Mouse (Mus musculus) liver, adult 2 months (tissue): ENCODE results near the gene Emp3. TPM values are rescaled to one million over a fixed set of nuclear protein-coding genes. Genes with fewer than 3 reads are reported as not detected.
"Not testable (repeated sequence)": the region's sequence is repeated elsewhere in the genome, so short reads cannot be mapped to it uniquely, and the experiment has no call there.

Source experiments
- DNase-seq: peaks from one replicate; pipeline ENCODE4 v3.0.0-alpha.2; 2011; ENCODE audit warnings: low read depth, low spot score; ENCODE audit errors: extremely low read depth
- H3K27ac ChIP-seq: fragments of 200-500 bp; replicated peaks from 2 replicates; pipeline ENCODE4 v1.5.1; 2012; ENCODE audit warnings: low read depth, mild to moderate bottlenecking, control low read depth, inconsistent platforms, low read length; ENCODE audit not compliant: insufficient read depth
- H3K27me3 ChIP-seq: fragments of 200-500 bp; 2 replicates; pipeline ENCODE4 v1.6.1; 2012; ENCODE audit warnings: mild to moderate bottlenecking, moderate library complexity, low read length, inconsistent platforms; ENCODE audit not compliant: control insufficient read depth, insufficient read depth
- H3K36me3 ChIP-seq: fragments of 200-500 bp; 2 replicates; pipeline ENCODE4 v1.6.1; 2012; ENCODE audit warnings: low read length, inconsistent platforms; ENCODE audit not compliant: control insufficient read depth, insufficient read depth
- H3K4me1 ChIP-seq: fragments of 200-500 bp; 2 replicates; pipeline ENCODE4 v1.6.1; 2011; ENCODE audit warnings: low read length; ENCODE audit not compliant: control insufficient read depth, insufficient read depth
- H3K4me3 ChIP-seq: fragments of 200-500 bp; 2 replicates; pipeline ENCODE4 v1.5.1; 2011; ENCODE audit warnings: low read depth, mild to moderate bottlenecking, control low read depth, low read length, moderate library complexity; ENCODE audit not compliant: insufficient read depth
- H3K79me2 ChIP-seq: fragments of 200-500 bp; 2 replicates; pipeline ENCODE4 v1.6.1; 2012; ENCODE audit warnings: inconsistent platforms, mild to moderate bottlenecking, low read length, moderate library complexity; ENCODE audit not compliant: control insufficient read depth, insufficient read depth
- H3K9ac ChIP-seq: fragments of 200-500 bp; 2 replicates; pipeline ENCODE4 v1.6.1; 2012; ENCODE audit warnings: low read depth, mild to moderate bottlenecking, control low read depth, inconsistent platforms, low read length
- CTCF ChIP-seq: fragments of 200-500 bp; IDR thresholded peaks from 2 replicates; pipeline ENCODE4 v1.5.1; 2011; ENCODE audit warnings: low read depth, low read length, control low read depth
- POLR2A ChIP-seq: fragments of 200-500 bp; IDR thresholded peaks from 2 replicates; pipeline ENCODE4 v1.6.1; 2011; ENCODE audit warnings: low read length, control low read depth; ENCODE audit not compliant: insufficient read depth; ENCODE audit errors: extremely low read depth
- WGBS: fragments of 180-500 bp; shearing (Covaris S2); methylation state at CpG from one replicate; pipeline ENCODE4 v1.1.7; 2018; 5-methylcytosine and 5-hydroxymethylcytosine counted together
- polyA plus RNA-seq: library from polyadenylated mRNA; depleted of rRNA; stranded (reverse); fragments of >200 nt; gene quantifications from 2 replicates; pipeline ENCODE4 v1.2.3, GENCODE M21; 2012
- total RNA-seq: library from RNA; depleted of rRNA; stranded (reverse); fragments of >200 nt; gene quantifications from 2 replicates; pipeline ENCODE4 v1.2.3, GENCODE M21; 2014

The Emp3 gene
- total and polyA plus RNA-seq, 2 experiments, result 3.6 to 13.6 TPM

DNA sequence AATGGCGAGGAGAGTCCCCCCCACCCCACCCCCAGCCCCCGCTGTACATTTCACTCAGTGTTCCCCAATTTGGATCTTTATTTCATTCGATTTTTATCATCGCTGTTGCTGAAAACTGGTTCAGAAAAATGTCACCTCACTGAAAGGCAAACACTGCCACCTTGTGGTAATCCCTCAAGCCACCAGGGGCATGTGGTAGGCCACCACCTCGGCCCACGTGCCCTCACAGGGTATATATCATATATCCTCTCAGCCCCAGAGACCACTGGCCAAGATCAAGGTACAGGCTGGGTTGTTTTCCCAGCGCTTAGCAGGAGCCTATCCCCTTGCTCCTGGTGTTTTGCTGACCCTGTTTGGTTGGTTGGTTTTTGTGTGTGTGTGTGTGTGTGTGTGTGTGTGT, 13.9 kb upstream of the Emp3 start:
- no peaks in the 10 kb centered on the region for H3K4me1 ChIP-seq
- no peaks in the 10 kb centered on the region for H3K27me3 ChIP-seq
- TF ChIP-seq POLR2A, result no peak
- peak; percentile 86 for TF ChIP-seq CTCF
- no peak overlapping the region for H3K4me3 ChIP-seq
- no peak overlapping the region for H3K27ac ChIP-seq
- no peak overlapping the region for H3K9ac ChIP-seq
- no peaks in the 10 kb centered on the region for H3K36me3 ChIP-seq
- DNase-seq, result peak; percentile 59
- WGBS, result 15% methylated on average over 7 of the region's 7 CpGs
- no peaks in the 10 kb centered on the region for H3K79me2 ChIP-seq

- WGBS, result 88% methylated on average over 12 of the region's 12 CpGs
- H3K79me2 ChIP-seq, H3K27me3 ChIP-seq, H3K9ac ChIP-seq, H3K36me3 ChIP-seq, H3K4me3 ChIP-seq, DNase-seq, H3K27ac ChIP-seq, H3K4me1 ChIP-seq: not testable (repeated sequence)
These were observed 12.6 kb upstream of the Emp3 start for GRCm38 (mm10) chr7:45933766-45934165.

GRCm38 (mm10) chr7:45929688-45930087, 8.5 kb upstream of the Emp3 start:
- TF ChIP-seq POLR2A, result no peak
- no peak for TF ChIP-seq CTCF
- Histone ChIP-seq H3K9ac (no peak overlapping the region), H3K4me3 (no peak overlapping the region), H3K27ac (no peak overlapping the region), H3K36me3 (no peaks in the 10 kb centered on the region), H3K4me1 (no peaks in the 10 kb centered on the region), H3K79me2 (no peaks in the 10 kb centered on the region), H3K27me3 (no peaks in the 10 kb centered on the region)
- 94% methylated on average over 1 of the region's 1 CpGs for WGBS
- no peak for DNase-seq

- Histone ChIP-seq H3K36me3 (no peaks in the 10 kb centered on the region), H3K79me2 (no peaks in the 10 kb centered on the region), H3K4me1 (no peaks in the 10 kb centered on the region), H3K27me3 (no peaks in the 10 kb centered on the region), H3K27ac (no peak overlapping the region), H3K4me3 (no peak overlapping the region), H3K9ac (no peak overlapping the region)
- 52% methylated on average over 21 of the region's 23 CpGs for WGBS
- TF ChIP-seq CTCF (no peak), POLR2A (no peak)
- no peak for DNase-seq
These were observed 7.6 kb upstream of the Emp3 start for GRCm38 (mm10) chr7:45928626-45929295.

- 17% methylated on average over 14 of the region's 14 CpGs for WGBS
- Histone ChIP-seq H3K9ac (no peak overlapping the region; the same call in 1 of the 2 replicates), H3K27ac (no peak overlapping the region), H3K79me2 (no peaks in the 10 kb centered on the region), H3K27me3 (no peaks in the 10 kb centered on the region), H3K4me3 (peak overlapping the region; percentile 30; the same call in 1 of the 2 replicates), H3K4me1 (no peaks in the 10 kb centered on the region), H3K36me3 (no peaks in the 10 kb centered on the region)
- no peak for DNase-seq
- TF ChIP-seq POLR2A (no peak), CTCF (no peak)
These were observed 3.2 kb upstream of the Emp3 start for GRCm38 (mm10) chr7:45924429-45924816.

GRCm38 (mm10) chr7:45923762-45924428, 2.7 kb upstream of the Emp3 start, which contains the start of gene Ccdc114:
Gene Ccdc114 (plus strand): TSS chr7:45924072.
- H3K27ac ChIP-seq, result peak within 1 kb of the TSS; percentile 62
- peak within 1 kb of the TSS; percentile 42 for H3K4me3 ChIP-seq
- peak; percentile 22 for DNase-seq
- H3K27me3 ChIP-seq, result no peaks in the 10 kb centered on the region
- WGBS, result 6% methylated on average over 24 of the region's 24 CpGs
- no peaks in the 10 kb centered on the region for H3K4me1 ChIP-seq
- no peaks in the 10 kb centered on the region for H3K36me3 ChIP-seq
- peak within 1 kb of the TSS; percentile 56 for H3K9ac ChIP-seq
- TF ChIP-seq CTCF (no peak), POLR2A (0 out of 2 replicates have a peak, but pooled peaks have one; percentile 24)
- H3K79me2 ChIP-seq, result no peaks in the 10 kb centered on the region
